Mouse (Mus musculus) embryo, embryonic 11.5 days (tissue): ENCODE results near the gene Gtf3c2.

Experiments
- DNase-seq: peaks from one replicate; pipeline ENCODE4 v3.0.0-alpha.2; 2012; ENCODE audit warnings: low read depth, low spot score

Gtf3c2 gene

GRCm38 (mm10) chr5:31198170-31198569, 18.2 kb upstream of the Gtf3c2 start:
- no peak for DNase-seq

DNA sequence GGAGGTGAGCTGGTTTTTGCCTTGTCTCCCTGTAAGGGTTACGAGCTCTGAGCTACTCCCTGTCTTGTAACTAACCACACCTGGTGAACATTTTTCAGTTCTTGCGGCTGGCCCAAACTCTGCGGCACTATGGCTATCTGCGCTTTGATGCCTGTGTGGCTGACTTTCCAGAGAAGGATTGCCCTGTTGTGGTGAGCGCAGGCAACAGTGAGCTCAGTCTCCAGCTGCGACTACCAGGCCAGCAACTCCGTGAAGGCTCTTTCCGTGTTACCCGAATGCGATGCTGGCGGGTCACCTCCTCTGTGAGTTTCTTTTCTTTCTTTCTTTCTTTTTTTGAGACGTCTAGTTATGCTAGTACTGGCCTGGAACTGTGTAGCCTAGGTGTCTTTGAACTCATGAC, 17.1 kb upstream of the Gtf3c2 start:
- DNase-seq = no peak

GRCm38 (mm10) chr5:31196207-31196606, 16.3 kb upstream of the Gtf3c2 start:
- no peak for DNase-seq

DNA sequence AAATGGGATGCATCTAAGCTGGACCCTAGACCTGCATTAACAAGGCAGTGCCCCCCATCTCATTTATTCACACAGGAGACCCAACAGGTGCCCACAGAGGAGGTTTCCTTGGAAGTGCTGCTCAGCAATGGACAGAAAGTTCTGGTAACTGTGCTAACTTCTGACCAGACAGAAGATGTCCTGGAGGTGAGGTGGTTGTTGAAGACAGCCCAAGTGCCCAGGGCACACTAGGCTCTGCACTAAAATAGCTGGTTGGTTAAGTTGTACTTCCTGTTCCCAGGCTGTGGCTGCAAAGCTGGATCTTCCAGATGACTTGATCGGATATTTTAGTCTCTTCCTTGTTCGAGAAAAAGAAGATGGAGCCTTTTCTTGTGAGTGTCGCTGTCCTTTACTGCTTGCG, 15.7 kb upstream of the Gtf3c2 start:
- DNase-seq = no peak

GRCm38 (mm10) chr5:31194486-31195485, 14.8 kb upstream of the Gtf3c2 start:
- DNase-seq = no peak

DNA sequence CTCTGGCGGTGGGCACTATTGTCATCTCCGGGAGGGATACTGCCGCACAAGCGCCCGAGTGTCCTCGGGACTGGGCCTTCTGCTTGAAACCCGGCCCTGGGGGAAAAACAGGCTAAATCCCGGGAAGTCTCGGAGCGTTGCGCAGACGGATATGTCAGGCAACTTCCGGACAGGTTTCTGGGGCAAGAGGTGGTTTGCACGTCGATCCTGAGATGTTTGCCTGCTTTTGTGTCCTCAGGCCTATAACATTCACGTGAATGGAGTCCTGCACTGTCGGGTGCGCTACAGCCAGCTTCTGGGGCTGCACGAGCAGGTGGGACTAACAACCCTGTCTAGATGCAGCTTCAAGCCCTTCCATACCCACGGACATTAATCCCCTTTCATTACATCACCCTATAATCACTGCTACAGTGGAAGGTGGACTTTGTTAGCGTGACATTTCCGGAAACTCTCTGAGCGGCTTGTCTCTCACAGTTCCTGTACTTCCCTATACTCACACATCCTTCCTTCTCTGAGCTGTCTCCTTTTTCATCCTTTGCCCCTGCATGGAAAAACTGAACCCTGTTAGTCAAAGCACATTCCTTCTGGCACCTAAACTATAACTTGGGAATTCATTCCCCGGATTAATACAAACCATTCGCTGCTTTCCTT, 13.8 kb upstream of the Gtf3c2 start:
- DNase-seq = no peak

DNA sequence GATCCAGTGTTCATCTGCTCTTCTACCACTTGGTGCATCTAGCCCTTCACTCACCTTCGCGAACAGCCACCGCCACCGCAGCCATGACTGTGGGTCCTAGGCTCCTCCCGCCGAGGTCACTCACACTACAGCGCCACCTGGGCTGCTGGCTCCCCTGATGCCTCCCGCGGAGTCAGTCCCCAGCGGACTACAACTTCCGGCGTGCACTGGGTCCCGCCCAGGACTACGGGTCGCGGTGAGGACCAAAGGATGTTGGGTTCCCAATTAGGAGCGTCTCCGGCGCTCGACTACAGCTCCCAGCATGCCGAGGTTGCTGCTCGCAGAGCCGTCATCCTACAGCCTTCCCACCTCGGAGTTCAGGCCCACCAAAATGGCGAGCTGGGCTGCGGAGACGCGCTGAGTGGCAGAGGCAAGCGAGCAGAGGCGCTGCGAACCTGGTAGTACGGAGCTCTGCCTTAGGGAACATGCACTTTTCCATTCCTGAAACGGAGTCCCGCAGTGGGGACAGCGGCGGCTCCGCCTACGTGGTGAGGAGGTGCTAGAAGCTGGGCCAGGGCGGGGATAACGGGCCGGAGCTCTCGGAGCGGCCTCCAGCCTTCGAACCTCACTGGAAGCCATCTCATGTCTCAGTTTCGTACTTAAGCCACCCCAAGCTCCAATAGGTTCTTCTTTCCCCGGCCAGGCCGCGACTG, 13.1 kb upstream of the Gtf3c2 start, which contains the start of the genes Snx17 and Eif2b4:
TSS of gene Snx17 (plus strand) at position 289 of the 692 bp plus-strand sequence.
TSS of gene Eif2b4 (minus strand) at position 492 of the 692 bp plus-strand sequence.
- DNase-seq = peak; percentile 96

GRCm38 (mm10) chr5:31192045-31192938, 12.3 kb upstream of the Gtf3c2 start:
- DNase-seq = peak; percentile 46

DNA sequence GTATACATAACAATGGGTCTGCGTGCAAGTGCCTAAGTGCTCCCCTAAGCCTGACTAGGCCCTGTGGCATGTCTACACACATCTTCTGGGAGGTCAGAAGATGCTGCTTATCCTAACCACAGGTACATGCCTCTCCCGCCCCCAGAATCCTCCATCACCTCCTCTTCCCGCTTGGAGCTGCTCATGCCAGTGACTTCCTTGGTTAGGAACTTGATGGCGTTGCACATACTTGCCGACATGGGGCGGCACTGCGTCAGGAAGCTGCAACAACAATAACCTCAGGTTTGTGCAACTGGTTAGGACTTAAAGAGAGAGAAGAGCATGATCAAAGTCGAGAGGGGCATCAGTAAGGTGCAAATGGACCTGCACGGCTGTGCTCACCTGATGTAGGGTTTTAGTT, 10.3 kb upstream of the Gtf3c2 start:
- DNase-seq = no peak

- no peak for DNase-seq
Observed at GRCm38 (mm10) chr5:31188223-31188840, 8.4 kb upstream of the Gtf3c2 start.

GRCm38 (mm10) chr5:31183678-31184077, 3.7 kb upstream of the Gtf3c2 start:
- DNase-seq = no peak

DNA sequence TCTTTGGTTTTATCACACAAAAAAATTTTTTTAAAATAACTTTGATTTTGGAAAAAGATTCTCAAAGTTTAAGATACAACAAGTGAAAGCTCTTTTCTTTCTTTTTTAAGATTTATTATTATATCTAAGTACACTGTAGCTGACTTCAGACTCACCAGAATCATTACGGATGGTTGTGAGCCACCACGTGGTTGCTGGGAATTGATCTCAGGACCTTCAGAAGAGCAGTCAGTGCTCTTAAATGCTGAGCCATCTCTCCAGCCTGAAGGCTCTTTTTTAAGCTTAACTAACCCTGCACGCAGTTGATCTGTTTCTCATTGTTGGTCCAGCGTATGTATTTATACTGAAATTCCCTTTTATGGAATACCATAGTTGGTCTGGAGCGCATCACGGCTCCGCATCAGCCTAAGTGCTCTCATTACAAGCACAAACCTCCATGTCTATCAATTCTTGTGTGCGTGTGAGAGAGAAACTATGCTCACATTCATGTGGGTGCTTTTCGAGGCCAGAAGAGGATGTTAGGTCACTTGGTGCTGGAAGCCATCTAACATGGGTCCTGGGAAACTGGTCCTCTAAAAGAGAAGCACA, 1.3 kb upstream of the Gtf3c2 start:
- no peak for DNase-seq

DNA sequence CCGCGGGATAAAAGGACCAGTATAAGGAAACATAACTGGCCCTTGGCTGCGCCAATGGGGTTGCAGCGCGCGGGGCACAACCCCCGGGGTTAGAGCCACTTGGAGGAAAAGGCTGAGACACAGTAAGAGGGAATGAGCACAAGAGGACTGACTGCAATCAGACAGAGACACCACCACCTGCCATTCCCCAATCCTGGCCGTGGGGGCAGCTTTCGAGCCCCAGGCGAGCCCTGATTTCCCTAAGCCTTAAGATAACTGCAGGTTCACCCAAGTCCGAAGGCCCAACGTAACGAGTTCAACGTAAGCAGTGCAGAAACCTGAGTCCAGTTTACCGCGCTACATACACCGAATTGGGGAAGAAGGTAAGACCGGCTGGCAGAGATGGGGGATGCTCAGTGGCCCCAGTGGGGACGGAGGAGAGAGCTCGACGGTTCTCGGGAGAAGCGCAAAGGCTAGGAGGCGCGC, 611 bp downstream of the Gtf3c2 start:
- no peak for DNase-seq

DNA sequence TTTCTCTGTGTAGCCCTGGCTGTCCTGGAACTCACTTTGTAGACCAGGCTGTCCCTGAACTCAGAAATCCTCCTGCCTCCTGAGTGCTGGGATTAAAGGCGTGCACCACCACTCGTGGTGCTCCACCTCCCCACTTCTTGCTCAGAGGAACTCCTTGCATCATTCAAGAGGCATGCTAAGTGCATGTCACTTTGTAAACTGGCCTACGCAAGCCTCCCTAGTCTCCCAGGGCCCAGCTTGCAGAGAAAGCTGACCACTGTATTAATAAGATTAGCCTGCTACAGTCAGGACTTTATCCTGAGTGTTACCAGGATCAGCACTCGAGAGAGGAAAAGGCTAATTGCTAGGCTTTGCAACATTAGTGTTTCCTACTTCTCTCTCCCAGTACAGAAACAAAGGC, 11.3 kb downstream of the Gtf3c2 start:
- DNase-seq = no peak

GRCm38 (mm10) chr5:31164878-31165277, 15.1 kb downstream of the Gtf3c2 start:
- DNase-seq = no peak

DNA sequence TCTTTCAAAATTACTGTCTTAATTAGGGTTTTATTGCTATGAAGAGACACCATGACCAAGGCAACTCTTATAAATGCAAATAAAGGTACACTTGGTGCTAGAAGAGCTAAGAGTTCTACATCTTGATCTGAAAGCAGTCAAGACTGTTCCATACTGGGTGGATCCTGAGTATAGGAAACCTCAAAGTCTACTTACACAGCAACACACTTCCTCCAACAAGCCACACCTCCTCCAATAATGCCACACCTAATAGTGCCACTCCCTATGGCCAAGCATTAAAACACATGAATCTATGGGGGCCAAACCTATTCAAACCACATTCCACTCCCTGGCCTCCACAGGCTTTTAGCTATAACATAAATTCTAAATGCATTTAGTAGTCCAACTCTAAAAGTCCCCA, 17.5 kb downstream of the Gtf3c2 start:
- no peak for DNase-seq

- peak; percentile 74 for DNase-seq
Observed at GRCm38 (mm10) chr5:31154152-31154553, 25.8 kb downstream of the Gtf3c2 start, which contains the start of gene Mpv17. TSS of gene Mpv17 (minus strand) at chr5:31154251.

GRCm38 (mm10) chr5:31153516-31154151, 26.3 kb downstream of the Gtf3c2 start:
- no peak for DNase-seq

GRCm38 (mm10) chr5:31151746-31152145, 28.2 kb downstream of the Gtf3c2 start:
- DNase-seq = no peak
